Mouse (Mus musculus): Measurements from ENCODE around the gene Bmpr2.
"Not testable (repeated sequence)": the region's sequence is repeated elsewhere in the genome, so short reads cannot be mapped to it uniquely, and the experiment has no call there.

The Bmpr2 gene

DNA sequence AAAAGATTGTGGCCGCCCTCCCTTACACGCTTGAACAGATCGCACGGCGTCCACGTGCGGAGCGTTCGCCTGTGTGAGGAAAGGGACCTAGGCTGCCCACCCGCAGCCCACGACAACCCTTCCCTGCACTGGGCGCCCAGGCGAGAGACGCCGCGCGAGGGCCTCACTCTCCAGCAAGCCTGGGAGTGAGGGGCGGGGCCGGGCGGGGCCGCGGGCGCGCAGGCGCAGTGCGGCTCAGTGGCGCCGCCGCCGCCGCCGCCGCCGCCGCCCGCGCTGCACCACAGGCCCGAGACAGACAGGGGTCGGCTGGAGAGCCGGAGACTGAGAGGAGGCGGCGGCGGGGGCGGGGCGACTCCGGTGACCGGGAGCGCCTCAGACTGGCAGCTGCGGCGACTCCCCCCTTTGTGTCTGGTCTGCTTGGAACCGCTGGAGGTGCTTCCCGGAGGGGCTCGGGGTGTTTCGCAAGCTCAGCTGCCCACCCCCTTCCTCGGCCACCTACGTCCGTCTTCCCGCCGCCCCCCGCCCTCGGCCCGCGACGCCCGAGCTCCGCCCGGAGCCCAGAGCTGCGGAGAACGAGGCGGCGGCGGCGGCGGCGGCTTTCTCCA lies at the start of gene Bmpr2:
Gene Bmpr2, plus strand, starts transcription at position 237 of the 605 bp plus-strand sequence.
- peak; percentile 81 for DNase-seq

- DNase-seq: peak; percentile 59
Measured at GRCm38 (mm10) chr1:59719900-59720299, 43.3 kb upstream of the Bmpr2 start.

DNA sequence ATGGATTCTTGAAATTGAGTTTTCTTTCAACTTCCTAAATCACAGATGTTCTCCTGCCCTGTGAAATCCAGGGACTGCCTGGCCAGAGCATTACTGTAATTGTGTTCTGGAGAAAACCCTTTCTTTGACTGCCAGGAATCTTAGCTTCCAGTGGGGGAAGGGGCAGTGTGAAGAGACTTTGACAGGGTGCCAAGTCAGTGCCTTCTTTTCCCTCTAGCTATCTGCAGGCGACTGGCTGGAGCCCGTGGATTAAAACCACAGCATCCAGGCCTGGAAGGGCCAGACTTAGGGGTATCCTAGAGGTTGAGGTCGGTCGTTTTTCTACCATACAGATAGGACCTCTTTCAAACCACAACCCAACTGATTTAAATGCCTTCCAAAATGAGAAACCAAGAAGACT lies 37.5 kb upstream of the Bmpr2 start:
- DNase-seq: no peak

DNA sequence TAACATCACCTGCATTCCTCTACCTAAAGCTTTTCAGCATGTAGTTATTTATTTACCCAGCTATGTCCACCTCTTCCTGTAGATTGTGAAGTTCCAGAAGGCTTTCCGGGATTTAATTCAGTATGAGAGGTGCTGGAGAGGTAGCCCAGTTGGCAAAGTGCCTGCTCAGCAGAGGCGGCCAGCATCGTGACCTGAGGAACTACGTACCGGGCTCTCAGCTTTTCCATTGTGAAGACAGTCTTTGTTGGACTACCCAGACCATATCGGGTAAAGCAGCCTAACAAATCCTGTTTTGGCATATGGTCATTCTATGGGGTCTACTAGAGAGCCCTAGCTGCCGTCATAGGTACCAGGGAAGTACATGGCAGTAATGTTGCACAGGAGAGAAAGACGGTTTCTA lies 33.1 kb upstream of the Bmpr2 start:
- no peak for DNase-seq

DNA sequence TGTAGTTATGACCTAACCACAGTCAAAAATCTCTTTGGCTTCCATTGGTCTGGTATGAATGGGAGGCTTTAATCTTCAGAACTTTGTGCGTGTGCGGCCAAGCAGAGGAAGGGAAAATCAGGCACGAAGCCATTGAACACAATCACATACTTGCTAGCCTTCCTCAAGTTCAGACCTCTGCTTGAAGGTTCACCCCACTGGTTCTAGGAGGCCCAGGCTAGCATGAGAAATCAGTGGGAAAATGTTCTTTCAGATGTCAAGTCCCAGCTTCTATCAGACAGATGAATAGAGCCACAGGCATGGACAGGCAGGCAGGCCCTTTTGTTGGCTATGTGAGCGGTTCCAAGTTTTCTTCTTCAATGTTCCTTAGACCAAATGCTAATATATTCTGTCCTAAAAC lies 32.5 kb upstream of the Bmpr2 start:
- DNase-seq: no peak

DNA sequence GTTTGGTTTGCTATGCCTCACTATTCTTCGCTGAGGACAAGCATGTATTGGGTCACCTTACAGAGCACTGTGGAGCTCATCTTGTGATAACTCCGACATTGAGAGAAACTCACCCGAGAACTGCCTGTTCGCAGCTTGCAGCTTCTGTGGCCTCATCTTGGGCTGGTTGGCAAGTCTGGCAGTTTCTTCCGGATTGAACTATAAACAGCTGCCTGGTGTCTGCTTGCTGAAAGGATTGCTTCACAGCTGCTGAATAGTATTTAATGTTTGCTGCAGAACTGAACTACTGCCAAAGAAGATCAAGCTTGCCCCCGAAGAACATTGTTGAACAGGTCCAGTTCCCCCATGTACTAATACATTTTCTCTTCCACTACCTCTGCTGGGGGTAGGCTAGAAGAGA lies 29.1 kb upstream of the Bmpr2 start:
- DNase-seq: no peak

DNA sequence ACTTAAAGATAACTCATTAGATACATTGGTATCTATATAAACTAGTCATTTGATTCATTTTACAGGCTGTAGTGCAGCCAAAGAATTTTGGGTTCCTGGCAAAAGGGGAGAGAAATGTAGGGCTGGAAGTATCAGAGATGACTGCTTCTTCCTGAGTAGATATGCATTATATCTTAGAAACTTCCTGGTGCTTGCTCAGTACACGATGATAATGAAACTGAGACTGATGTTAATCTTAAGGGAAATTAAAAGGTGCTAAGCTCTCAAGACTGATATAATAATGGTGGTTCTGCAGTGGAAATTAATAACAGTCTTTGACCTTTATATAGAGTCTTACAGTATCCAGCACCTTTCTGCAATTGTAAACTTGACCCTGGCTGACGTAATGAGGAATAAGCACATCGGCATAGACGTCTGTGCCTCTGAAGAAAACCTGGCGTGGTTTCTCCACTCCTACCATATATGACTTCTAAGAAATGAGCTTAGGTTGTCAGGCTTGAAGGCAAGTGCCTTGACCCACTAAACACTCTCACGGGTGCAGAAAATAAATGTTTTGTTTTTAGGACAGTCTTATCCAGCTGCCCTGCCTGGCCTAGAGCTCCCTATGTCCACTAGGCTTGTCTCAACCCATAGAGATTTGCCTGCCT lies 24.3 kb upstream of the Bmpr2 start:
- DNase-seq: no peak

GRCm38 (mm10) chr1:59739577-59740354 lies 23.4 kb upstream of the Bmpr2 start:
- no peak for DNase-seq

DNA sequence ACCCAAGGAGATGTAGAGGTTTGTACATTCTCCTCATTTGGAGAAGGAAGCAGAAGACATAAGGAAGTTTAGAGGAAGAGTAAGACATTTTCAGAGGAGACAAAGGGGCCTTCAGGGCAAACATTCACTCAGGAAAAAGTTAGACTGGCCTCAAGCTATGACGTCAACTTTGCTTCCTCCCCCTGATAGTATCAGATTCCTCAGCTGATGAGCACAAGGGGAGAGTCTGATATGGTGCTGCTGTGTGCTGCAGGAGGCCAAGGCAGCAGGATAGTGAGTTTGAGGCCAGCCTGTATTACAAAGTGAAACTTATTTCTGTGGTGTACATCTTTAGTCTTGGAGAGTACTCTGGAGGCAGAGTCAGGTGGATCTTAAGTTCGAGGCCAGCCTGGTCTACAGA lies 14.2 kb upstream of the Bmpr2 start:
- no peak for DNase-seq

GRCm38 (mm10) chr1:59749724-59750123 lies 13.5 kb upstream of the Bmpr2 start:
- not testable (repeated sequence) for DNase-seq

- no peak for DNase-seq
Measured at GRCm38 (mm10) chr1:59755298-59755697, 7.9 kb upstream of the Bmpr2 start.

- no peak for DNase-seq
Measured at GRCm38 (mm10) chr1:59758325-59758724, 4.9 kb upstream of the Bmpr2 start.

GRCm38 (mm10) chr1:59762208-59762607 lies 992 bp upstream of the Bmpr2 start:
- peak; percentile 47 for DNase-seq

- DNase-seq: peak; percentile 63
Measured at GRCm38 (mm10) chr1:59762651-59763163, 493 bp upstream of the Bmpr2 start.

- peak; percentile 55 for DNase-seq
Measured at GRCm38 (mm10) chr1:59763781-59764251, 616 bp downstream of the Bmpr2 start.

DNA sequence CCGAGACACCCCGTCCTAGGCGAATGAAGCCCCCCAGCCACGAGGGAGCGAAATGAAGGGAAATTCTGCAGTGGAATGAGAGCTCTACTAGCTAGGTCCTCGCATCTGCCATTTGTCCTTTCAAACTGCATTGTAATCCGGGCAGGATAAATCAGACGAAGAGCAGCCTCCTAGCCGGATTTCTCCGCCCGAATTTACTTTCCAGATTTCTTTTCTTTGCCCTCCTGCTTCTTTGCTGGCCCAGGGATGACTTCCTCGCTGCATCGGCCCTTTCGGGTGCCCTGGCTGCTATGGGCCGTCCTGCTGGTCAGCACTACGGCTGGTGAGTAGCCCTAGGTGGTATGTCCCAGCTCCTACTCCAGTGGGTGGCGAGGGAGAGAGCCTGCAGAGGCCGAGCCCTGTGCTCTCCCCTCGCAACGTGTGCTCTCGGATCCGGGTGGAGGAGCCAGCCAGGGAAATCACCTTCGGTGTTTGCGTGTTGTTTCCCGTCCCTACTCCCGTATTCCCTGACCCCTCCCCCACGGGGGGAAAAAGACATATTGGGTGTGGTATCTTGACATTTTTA lies 1.3 kb downstream of the Bmpr2 start:
- peak; percentile 62 for DNase-seq

DNA sequence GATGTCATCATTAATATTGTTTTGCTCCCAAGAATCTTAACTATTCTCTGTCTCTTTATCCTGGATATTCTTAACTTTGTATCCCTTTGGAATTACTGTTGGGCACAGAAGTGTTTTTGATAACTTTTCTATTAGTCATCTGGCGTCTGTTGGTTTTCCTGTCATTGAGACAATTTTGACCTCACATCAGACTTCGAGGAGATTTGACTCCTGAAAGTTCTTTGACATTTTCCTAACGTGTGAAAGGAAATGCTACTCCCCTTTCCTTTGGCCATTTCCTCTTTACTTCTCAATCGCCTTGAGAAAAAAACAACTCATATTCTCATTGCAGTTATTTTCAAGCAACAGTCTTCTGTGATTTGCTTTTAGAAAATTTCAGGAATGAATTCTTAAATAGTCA lies 2.1 kb downstream of the Bmpr2 start:
- no peak for DNase-seq

DNA sequence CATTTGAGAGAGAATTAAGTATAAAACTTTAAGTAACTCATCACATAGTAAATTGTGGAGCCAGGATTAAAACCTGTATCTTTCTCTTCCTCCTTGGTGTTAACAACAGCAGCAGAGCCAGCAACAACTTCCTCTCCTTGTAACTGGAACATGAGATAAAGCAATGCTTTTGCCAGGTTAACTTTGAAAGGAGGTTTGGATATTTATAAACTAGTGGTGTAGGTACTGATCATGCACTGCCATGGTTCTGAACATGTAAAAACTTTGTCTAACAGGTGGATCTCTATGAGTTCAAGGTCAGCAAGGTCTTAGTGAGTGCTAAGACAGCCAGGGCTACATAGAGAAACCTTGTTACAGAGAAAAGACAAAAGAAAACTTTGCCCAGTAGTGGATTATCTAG lies 3.4 kb downstream of the Bmpr2 start:
- no peak for DNase-seq

DNA sequence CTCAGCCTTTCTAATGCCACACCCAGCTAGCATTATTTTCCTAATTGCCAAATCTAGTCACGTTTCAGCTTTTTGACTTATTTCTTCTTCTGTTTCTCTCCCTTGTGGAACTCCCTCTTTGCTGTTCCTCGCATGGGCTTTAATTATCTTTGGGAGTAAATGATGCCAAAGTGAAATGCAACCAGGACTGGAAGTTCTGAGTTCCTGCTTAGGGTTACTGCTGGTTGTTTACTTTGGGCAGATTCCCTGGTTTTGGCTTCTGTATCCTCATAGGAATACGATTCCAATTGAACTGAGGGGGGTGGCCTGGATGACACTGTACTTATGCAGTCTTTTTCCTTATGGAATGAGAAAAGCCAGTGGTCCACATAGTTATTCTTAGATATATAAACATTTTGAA lies 8.7 kb downstream of the Bmpr2 start:
- no peak for DNase-seq

DNA sequence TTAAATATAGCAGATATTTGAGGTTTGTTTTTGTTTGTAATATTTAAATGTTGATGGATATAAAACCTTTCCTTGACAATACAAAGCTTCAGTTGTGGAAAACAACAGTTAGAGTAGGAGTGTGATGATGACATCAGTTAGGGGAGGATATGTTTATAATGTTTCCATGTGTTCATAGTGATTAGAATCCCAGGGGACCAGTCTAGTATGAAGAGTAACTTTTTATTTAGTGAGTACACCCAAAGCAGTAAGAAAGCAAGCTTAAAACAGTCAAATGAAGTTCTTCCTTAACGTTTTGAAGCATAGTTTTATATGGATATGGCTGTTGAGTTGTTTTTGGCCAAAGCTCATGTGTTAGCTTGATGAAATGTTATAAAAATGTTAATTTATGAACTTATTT lies 17.9 kb downstream of the Bmpr2 start:
- no peak for DNase-seq

- no peak for DNase-seq
Measured at GRCm38 (mm10) chr1:59788975-59789374, 25.8 kb downstream of the Bmpr2 start.

DNA sequence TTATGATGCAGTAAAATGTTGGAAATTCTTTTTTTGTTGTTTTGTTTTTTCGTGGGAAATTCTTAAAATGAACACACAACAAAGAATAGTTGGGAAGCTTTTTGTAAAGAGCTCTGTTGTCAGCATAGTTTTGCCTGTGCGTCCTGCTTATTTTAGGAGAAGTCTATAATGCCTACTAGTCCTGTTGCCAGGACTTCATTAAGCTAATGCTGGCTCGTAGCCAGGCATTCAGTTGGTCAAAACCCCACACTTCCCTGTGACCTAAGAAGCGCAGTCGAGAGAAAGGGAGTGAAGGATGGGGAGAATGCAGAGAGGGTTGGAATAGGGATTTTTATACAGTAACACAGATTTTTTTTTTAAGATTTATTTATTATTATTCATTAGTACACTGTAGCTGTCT lies 26.5 kb downstream of the Bmpr2 start:
- DNase-seq: no peak

- DNase-seq: peak; percentile 32
Measured at GRCm38 (mm10) chr1:59795336-59795735, 32.1 kb downstream of the Bmpr2 start.

GRCm38 (mm10) chr1:59797865-59798264 lies 34.7 kb downstream of the Bmpr2 start:
- DNase-seq: no peak
